Mouse (Mus musculus) limb, embryonic 11.5 days (tissue): ENCODE data around the gene Olfr693. TPM values are rescaled to one million over a fixed set of nuclear protein-coding genes. Genes with fewer than 3 reads are reported as not detected.

ENCODE experiments used
- polyA plus RNA-seq: library from polyadenylated mRNA; unstranded; fragments of >200 nt; fragmentation: Nextera tagmentation; extraction: Ambion mirVana; gene quantifications from 2 replicates; pipeline ENCODE4 v1.2.1, GENCODE M21; 2014

The Olfr693 gene
- polyA plus RNA-seq, 1 experiment from 2014 or later, result not detected

Other genes with a start within 250 kb of the Olfr693 start
- not detected in 2 replicates for gene Olfr694, start 11.2 kb upstream of the Olfr693 start, polyA plus RNA-seq
- not detected in 2 replicates for gene Olfr695, start 35.8 kb upstream of the Olfr693 start, polyA plus RNA-seq
- not detected in 2 replicates for gene Olfr697, start 61.9 kb upstream of the Olfr693 start, polyA plus RNA-seq
- not detected in 2 replicates for gene Olfr698, start 74.8 kb upstream of the Olfr693 start, polyA plus RNA-seq
- not detected in 2 replicates for gene Olfr699, start 112.6 kb upstream of the Olfr693 start, polyA plus RNA-seq
- gene Olfr700, start 128.2 kb upstream of the Olfr693 start, polyA plus RNA-seq, result not detected in 2 replicates
- gene Olfr701, start 133.5 kb upstream of the Olfr693 start, polyA plus RNA-seq, result not detected in 2 replicates
- not detected in 2 replicates for gene Olfr702, start 153.3 kb upstream of the Olfr693 start, polyA plus RNA-seq
- not detected in 2 replicates for gene Olfr703, start 162.8 kb upstream of the Olfr693 start, polyA plus RNA-seq
- gene Olfr704, start 182.6 kb upstream of the Olfr693 start, polyA plus RNA-seq, result not detected in 2 replicates
- not detected in 2 replicates for gene Olfr705, start 196.3 kb upstream of the Olfr693 start, polyA plus RNA-seq
- gene Olfr706, start 207.6 kb upstream of the Olfr693 start, polyA plus RNA-seq, result not detected in 2 replicates
- not detected in 2 replicates for gene Olfr707, start 220.7 kb upstream of the Olfr693 start, polyA plus RNA-seq
- gene Olfr1532-ps1, start 227.4 kb upstream of the Olfr693 start, polyA plus RNA-seq, result not detected in 2 replicates